Mouse (Mus musculus) thymus, postnatal 36 days (tissue): ENCODE results near the gene Olfr55.
"Not testable (repeated sequence)": the region's sequence is repeated elsewhere in the genome, so short reads cannot be mapped to it uniquely, and the experiment has no call there.

ENCODE experiments used
- DNase-seq, 2 experiments: peaks; one replicate each; pipeline ENCODE4 v3.0.0; 2022; ENCODE audit warnings: mixed read lengths in 2 of 2

Olfr55 gene

DNA sequence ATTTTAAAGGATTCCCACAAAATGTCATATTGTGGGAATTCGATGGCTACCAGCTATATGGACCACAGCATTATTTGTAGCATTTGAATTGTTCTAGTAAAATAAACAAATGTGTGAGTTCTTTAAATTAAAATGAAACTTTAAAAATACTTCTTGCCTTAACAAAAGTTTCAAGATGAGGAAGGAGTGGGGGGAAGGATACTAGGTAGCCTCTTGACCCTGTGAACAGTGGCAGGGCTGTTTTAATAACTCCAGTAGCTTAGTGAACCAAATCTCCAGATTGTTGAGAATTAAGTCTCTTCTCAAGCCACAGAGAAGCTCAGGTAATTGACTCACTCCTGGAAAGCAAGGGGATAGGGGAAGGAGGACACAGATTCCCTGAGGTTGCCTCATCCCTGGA lies at the start of gene Olfr55:
TSS of gene Olfr55 (plus strand) at position 301 of the 400 bp plus-strand sequence.
- not testable (repeated sequence) for DNase-seq

DNA sequence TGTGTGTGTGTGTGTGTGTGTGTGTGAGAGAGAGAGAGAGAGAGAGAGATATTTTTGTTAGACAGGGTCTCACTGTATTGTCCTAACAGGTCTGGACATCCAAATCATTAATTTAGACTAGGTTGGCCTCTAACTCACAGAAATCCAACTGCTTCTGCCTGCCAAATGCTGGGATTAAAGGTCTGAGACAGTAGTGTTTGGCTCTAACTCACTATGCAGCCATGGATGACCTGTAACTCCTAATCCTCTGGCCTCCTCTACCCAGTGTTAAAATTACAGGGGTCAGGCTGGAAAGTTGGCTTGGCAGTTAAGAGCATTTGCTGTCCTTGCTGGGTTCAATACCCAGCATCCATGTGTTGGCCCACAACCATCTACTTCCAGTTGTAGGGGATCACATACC lies 43.7 kb upstream of the Olfr55 start:
- no peak for DNase-seq

DNA sequence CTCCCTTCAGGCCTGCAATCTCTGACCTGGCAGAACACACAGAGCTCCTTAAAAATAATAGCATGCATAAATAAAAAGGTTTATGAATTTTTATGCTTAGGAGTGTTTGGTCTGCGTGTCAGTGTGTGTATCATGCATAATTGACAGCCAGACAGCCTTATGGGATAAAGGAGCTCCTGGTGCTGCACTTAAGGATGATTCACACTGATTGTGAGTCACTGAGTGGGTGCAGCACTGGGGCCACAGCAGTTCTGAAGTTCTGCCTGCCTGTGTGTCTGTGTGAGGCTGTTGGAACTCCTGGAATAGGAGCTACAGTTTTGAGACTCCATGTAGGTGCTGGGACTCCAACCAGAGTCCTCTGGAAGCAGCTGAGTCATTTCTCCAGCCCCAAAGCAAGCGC lies 42.0 kb upstream of the Olfr55 start:
- no peak for DNase-seq

DNA sequence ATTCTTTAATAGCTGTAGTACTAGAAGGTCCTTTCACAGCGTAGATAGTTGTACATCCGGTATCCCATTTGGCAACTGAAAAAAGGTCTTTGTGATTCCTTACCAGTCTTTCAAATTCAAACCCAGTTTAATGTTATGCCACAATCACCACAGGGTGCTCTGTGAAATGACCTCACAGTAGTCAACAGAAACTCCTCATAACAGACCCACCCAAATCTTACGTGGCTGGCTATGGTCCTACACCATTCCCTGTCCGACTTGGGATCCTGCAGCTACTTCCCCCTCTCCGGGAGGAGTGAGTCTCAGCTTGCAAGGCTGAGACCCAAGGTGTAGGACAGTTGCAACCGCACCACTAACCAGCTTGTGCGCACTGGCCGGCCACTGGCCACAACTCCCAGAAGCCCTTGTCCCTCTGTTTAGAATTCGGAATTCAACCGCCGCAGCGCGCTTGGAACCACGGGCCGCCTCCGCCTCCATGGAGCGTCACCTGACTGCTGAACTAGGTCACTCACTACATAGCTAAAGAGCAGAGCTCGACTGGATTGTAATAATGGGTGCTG lies 28.9 kb upstream of the Olfr55 start, which contains the start of gene Morc2b:
TSS of gene Morc2b (minus strand) at position 423 of the 560 bp plus-strand sequence.
- no peak for DNase-seq

DNA sequence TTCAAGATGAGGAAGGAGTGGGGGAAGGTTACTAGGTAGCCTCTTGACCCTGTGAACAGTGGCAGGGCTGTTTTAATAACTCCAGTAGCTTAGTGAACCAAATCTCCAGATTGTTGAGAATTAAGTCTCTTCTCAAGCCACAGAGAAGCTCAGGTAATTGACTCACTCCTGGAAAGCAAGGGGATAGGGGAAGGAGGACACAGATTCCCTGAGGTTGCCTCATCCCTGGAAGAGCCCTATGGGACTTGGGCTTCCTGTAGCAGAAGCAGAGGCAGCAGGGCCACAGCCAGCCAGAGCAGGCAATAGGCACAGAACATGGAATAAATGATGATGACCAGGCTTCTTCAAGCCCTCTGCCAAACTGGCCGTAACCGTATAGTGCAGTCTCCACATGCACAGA lies 22.8 kb downstream of the Olfr55 start, which contains the start of gene Olfr239:
TSS of gene Olfr239 (plus strand) at position 301 of the 400 bp plus-strand sequence.
- DNase-seq: not testable (repeated sequence)

DNA sequence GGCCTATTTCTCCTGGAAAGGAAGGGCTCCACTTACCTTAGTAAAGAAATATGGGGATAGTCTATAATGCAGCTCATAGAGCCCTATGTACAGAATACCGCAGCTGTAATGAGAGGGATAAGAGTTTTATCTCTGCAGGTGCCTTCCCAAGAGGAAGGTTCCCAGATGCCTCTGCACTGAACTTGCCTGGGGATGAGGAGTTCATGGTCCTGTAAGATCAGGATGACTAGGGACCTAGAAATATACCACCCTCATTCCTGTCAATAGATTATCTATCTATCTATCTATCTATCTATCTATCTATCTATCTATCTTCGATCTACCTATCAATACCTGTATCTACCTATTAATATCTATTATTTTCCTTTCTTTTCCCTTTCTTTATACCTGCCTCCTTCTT lies 53.3 kb downstream of the Olfr55 start, which contains the start of gene Olfr1564:
TSS of gene Olfr1564 (minus strand) at position 101 of the 400 bp plus-strand sequence.
- DNase-seq: no peak
